Mouse (Mus musculus): ENCODE measurements around the gene Fpr-rs6. TPM values are rescaled to one million over a fixed set of nuclear protein-coding genes. Genes with fewer than 3 reads are reported as not detected.

Gene Fpr-rs6
- polyA plus RNA-seq (2012; ENCODE audit: low replicate concordance), result not detected in 2 replicates

GRCm38 (mm10) chr17:20182997-20183396 lies at the start of gene Fpr-rs6:
Gene Fpr-rs6, minus strand, starts transcription at chr17:20183097.

Other genes starting within 250 kb of the Fpr-rs6 start
- gene Vmn2r104, start 134.8 kb downstream of the Fpr-rs6 start, polyA plus RNA-seq (2012; ENCODE audit: low replicate concordance), result not detected in 2 replicates
- gene Fpr-rs7, start 68.9 kb downstream of the Fpr-rs6 start, polyA plus RNA-seq (2012; ENCODE audit: low replicate concordance), result not detected in 2 replicates
- not detected in 2 replicates for gene Vmn2r105, start 52.0 kb upstream of the Fpr-rs6 start, polyA plus RNA-seq (2012; ENCODE audit: low replicate concordance)
- not detected in 2 replicates for gene Vmn2r106, start 102.5 kb upstream of the Fpr-rs6 start, polyA plus RNA-seq (2012; ENCODE audit: low replicate concordance)
- gene Vmn2r107, start 162.1 kb upstream of the Fpr-rs6 start, polyA plus RNA-seq (2012; ENCODE audit: low replicate concordance), result not detected in 2 replicates
- gene Vmn1r224, start 231.0 kb upstream of the Fpr-rs6 start, polyA plus RNA-seq (2012; ENCODE audit: low replicate concordance), result not detected in 2 replicates

Measured in leukemia stem cell, adult 10-12 weeks (primary cell).